Mouse (Mus musculus): ENCODE data around the gene Pax8.
A peak's percentile ranks its signal among the peaks of the same experiment; 100 is the strongest.

Pax8 gene

GRCm38 (mm10) chr2:24416668-24417067 lies 58.7 kb downstream of the Pax8 start:
- no peak for DNase-seq (ENCODE audit: extremely low spot score, low spot score)

- DNase-seq (ENCODE audit: extremely low spot score, low spot score), result no peak
Measured at GRCm38 (mm10) chr2:24413677-24414076, 61.7 kb downstream of the Pax8 start.

GRCm38 (mm10) chr2:24413172-24413571 lies 62.2 kb downstream of the Pax8 start:
- no peak for DNase-seq (ENCODE audit: extremely low spot score, low spot score)

- DNase-seq (ENCODE audit: extremely low spot score, low spot score), result peak; percentile 72
Measured at GRCm38 (mm10) chr2:24409166-24409565, 66.2 kb downstream of the Pax8 start.

DNA sequence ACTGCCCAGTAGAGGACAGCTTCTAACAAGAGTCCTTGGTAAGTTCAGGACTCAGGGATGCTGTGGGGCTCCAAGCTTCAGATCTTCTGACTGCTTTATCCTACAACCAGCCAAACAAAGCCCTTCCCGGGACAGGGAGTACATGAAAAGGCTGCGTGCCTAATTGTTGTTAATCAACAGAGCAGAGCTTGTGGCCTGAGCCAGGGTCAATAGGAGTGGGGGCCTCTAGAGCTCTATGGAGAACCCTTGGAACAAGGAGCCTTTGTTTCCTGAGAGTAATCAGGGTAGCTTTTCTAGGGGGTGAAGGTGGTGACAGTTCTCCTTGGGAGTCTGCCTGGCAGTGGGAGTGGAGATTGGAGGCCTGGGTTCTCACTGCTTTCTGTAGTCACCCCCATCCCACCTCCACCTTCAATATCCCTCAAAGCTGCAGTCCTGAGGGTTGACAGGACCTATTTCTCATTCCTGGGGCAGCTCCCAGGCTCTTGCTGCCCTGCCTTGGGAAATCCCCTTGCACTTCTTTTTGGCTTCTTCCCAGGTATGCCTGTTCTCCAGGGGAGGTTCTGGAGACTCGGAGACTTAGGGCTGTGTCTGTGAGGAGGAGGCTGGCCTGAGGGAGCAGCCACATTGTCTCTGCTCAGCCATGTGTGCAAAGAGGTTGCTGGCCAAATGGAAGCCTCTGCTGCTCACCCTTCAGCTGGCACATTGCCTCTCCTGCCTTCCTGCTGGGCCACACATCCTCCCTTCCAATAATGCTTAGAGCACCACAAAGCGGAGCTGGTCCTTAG lies 67.5 kb downstream of the Pax8 start:
- DNase-seq (ENCODE audit: extremely low spot score, low spot score), result no peak

GRCm38 (mm10) chr2:24405345-24406012 lies 69.9 kb downstream of the Pax8 start:
- peak; percentile 83 for DNase-seq (ENCODE audit: extremely low spot score, low spot score)

DNA sequence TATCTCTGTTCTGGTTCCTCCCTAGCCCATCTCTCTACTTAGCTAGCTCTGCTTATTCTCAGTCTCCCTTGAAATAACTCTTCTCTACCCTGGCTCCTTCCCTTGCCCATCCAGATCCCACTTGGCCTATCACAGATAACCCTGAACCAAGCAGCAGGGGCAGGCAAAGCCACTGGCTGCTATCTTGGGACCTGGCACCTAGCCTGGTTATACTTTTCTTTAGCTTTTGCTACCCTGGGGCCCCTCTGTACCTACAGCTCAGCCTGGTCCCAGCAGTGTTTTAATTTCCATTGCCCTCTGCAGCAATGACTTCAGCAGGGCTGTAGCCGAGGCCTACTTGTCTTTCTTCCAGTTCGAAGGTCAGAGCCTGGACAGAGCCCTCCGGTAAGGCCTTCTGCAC lies 74.7 kb downstream of the Pax8 start:
- DNase-seq (ENCODE audit: extremely low spot score, low spot score), result no peak

DNA sequence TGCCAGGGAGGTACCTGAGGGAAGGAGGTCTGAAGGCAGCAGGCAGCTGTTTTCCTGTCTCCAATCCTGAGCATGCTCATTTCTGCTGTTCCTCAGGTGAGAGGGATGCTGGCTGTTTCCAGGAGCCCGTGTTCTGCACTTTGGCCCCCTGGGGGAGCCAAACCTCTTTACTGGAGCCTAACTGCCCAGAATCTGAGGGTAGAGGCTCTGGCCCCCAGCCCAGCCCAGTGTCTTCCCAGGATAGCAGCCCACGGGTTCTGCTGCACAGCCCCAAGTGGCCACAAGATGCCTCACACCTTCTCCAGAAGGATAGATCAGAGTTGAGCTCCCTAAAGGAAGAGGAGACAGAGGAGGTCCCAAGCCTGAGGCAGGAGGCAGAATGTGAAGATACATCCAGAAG lies 78.3 kb downstream of the Pax8 start:
- DNase-seq (ENCODE audit: extremely low spot score, low spot score), result no peak

GRCm38 (mm10) chr2:24393251-24393650 lies 82.1 kb downstream of the Pax8 start:
- DNase-seq (ENCODE audit: extremely low spot score, low spot score), result no peak

- DNase-seq (ENCODE audit: extremely low spot score, low spot score), result no peak
Measured at GRCm38 (mm10) chr2:24387361-24388283, 87.8 kb downstream of the Pax8 start.

- no peak for DNase-seq (ENCODE audit: extremely low spot score, low spot score)
Measured at GRCm38 (mm10) chr2:24386964-24387320, 88.5 kb downstream of the Pax8 start.

DNA sequence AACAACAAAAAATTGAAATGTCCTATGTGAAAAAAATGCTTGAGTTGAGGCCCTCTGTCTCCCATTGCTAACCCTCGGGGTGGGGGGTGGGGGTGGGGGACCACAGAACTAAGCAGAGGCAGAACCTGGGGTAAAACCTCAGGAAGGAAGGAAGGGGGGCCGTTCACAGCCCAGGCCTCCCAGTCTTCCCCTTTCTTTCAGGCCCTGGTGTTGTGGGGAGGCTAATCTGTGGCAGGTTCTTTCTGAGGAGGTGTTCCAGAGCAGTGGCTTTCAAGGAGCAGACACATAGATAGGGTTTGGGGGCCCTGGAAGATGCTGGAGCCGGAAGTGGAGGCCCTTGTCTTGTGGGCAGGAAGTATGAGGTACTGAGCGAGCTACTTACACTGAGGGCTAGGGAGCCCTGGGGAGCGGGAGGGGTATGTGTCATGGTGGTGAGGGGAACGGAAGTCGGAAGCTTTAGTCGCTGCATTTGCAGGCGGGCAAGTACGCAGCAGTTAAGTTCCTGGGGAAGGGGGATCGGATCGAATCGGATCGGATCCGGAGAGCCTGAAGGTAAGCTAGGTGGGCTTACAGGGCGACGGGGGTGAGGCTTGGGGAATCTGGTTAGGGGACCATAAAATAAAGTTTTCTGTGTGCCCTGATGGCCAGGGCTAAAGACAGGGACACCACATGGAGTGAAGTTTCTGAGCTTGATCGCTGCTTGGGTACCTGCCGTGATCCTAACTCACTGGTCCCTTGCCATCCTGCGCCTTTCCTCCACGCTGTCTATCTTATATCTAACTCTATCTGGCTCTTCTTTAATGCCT lies 89.0 kb downstream of the Pax8 start:
- DNase-seq (ENCODE audit: extremely low spot score, low spot score), result no peak

- no peak for DNase-seq (ENCODE audit: extremely low spot score, low spot score)
Measured at GRCm38 (mm10) chr2:24385111-24385961, 90.1 kb downstream of the Pax8 start.

GRCm38 (mm10) chr2:24384393-24384792 lies 91.0 kb downstream of the Pax8 start:
- no peak for DNase-seq (ENCODE audit: extremely low spot score, low spot score)

GRCm38 (mm10) chr2:24383636-24384035 lies 91.8 kb downstream of the Pax8 start:
- no peak for DNase-seq (ENCODE audit: extremely low spot score, low spot score)

DNA sequence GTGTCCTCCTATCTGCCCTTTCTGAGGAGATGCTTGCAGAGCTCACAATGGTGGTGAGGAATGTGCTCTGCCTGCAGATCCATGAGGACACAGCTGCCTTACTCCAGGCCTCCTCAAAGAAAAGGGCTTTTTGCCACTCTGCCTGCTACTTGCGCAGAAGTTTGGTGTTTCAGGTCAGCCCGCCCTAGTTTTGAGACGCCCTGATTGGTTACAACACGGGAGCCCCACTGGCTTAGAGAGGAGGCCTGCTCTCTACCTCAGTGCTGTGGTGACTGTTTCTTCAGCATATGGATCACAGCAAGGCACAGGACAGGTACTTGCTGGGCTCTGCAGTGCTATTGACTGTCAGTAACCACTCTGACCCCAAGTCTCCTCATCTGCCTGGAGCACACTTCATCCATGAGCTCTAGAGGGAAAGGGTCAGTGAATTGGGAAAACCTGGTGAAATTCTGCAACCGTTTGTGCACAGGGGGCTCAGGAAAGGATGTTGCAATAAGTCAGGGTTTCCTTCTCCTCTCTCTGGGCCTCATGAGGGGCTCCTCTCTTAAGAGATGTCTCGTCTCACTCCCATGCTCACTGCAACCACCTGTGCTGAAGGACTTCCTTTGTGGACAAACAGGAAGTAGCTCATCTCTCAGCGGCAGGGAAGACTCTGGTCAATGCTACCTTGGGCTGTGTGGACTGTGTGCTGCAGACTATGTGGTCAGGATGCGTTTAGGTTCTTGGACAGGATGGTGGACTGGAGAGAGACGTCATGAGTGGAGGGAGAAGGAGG lies 92.8 kb downstream of the Pax8 start:
- DNase-seq (ENCODE audit: extremely low spot score, low spot score), result no peak

- DNase-seq (ENCODE audit: extremely low spot score, low spot score), result no peak
Measured at GRCm38 (mm10) chr2:24378747-24379450, 96.5 kb downstream of the Pax8 start.
